Mouse (Mus musculus): ENCODE results near the gene Pigk. TPM values are rescaled to one million over a fixed set of nuclear protein-coding genes. Genes with fewer than 3 reads are reported as not detected.
A peak's percentile ranks its signal among the peaks of the same experiment; 100 is the strongest.
"Not testable (repeated sequence)": the region's sequence is repeated elsewhere in the genome, so short reads cannot be mapped to it uniquely, and the experiment has no call there.

Gene Pigk
- polyA plus RNA-seq, 1 experiment from 2014 or later, result 47.2 TPM

DNA sequence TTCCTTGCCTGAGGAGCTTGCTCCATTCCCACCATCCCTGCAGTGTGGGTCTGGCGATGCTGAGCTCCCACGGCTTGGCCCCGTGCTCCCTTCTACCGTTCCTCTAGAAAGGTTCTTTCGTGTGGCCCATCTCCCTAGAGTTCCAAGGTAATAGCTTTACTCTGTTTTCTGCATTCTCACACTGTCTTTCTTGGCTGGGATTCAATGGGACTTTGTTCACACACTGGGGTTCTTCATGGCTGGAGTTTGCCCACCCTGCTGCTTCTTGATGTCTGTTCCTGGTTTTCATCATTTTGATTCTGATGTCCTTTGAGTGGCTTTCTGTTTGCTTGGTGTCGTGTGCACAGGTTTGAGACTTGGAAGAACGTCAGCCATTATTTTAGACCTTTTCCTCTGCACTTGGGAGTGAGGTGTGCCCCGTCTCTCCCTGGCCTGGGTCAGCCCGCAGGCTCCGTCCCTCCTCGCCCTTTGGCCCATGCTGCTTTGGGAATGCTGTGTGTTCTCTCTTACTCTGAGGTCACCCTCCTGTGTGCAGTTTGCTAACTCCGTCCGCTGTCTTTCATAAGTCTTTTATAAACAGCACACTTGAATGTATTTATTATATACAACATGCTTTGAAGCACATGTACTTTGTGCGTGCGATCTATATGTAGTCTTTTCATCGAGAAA lies 63.1 kb downstream of the Pigk start:
- Histone ChIP-seq H3K4me3 (replicated peaks) (no peak overlapping the region), H3K36me3 (no peaks in the 10 kb centered on the region), H3K4me2 (no peak overlapping the region), H3K27me3 (replicated peaks) (no peaks in the 10 kb centered on the region), H3K27ac (replicated peaks) (no peak overlapping the region), H3K9ac (replicated peaks) (no peak overlapping the region), H3K9me3 (replicated peaks) (no peaks in the 10 kb centered on the region), H3K4me1 (no peaks in the 10 kb centered on the region)
- ATAC-seq (ENCODE audit: low FRiP score), result no peak
- WGBS, result 88% methylated on average over 16 of the region's 16 CpGs

DNA sequence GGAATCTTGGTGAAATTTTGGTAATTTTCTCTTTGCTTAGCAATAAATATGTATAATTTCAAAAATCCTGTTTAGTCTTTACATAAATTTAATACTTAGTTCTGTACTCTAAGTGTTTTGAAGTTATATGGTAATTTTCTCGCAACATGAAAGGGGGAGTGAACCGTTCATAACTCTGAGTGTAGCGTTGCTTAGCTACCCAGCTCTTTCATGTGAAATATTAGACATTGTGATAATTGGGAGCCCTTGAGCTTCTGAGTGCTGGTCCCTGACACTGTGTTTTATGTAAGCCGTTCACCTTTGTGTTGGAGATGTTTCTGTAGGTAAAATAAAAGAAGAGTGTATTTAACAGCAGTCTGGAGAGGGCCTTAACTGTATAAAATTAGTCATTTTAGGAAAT lies 65.9 kb downstream of the Pigk start:
- Histone ChIP-seq H3K9ac (replicated peaks) (no peak overlapping the region), H3K27ac (replicated peaks) (no peak overlapping the region), H3K27me3 (replicated peaks) (no peaks in the 10 kb centered on the region), H3K9me3 (replicated peaks) (no peaks in the 10 kb centered on the region), H3K4me1 (peaks cover 2% of the 10 kb centered on the region), H3K4me2 (no peak overlapping the region), H3K36me3 (no peaks in the 10 kb centered on the region), H3K4me3 (replicated peaks) (no peak overlapping the region)
- ATAC-seq (ENCODE audit: low FRiP score), result no peak
- 68% methylated on average over 4 of the region's 4 CpGs for WGBS

GRCm38 (mm10) chr3:152783792-152784191 lies 69.9 kb downstream of the Pigk start:
- Histone ChIP-seq H3K27me3 (replicated peaks) (no peaks in the 10 kb centered on the region), H3K27ac (replicated peaks) (no peak overlapping the region), H3K4me1 (peaks cover 2% of the 10 kb centered on the region), H3K9ac (replicated peaks) (no peak overlapping the region), H3K4me2 (no peak overlapping the region), H3K4me3 (replicated peaks) (no peak overlapping the region), H3K36me3 (0 out of 2 replicates have a peak, but pooled peaks cover 3% of the 10 kb centered on the region), H3K9me3 (replicated peaks) (no peaks in the 10 kb centered on the region)
- 8% methylated on average over 7 of the region's 7 CpGs for WGBS
- ATAC-seq (ENCODE audit: low FRiP score), result peak; percentile 81; the same call in 1 of the 2 replicates

- H3K9me3 ChIP-seq (replicated peaks); H3K4me1 ChIP-seq; H3K9ac ChIP-seq (replicated peaks); H3K36me3 ChIP-seq; H3K4me3 ChIP-seq (replicated peaks); H3K4me2 ChIP-seq; H3K27me3 ChIP-seq (replicated peaks); H3K27ac ChIP-seq (replicated peaks): not testable (repeated sequence)
- ATAC-seq (ENCODE audit: low FRiP score), result 0 out of 2 replicates have a peak, but pooled peaks have one; percentile 38
- 88% methylated on average over 7 of the region's 13 CpGs for WGBS
These were observed 70.5 kb downstream of the Pigk start for GRCm38 (mm10) chr3:152784353-152784752.

GRCm38 (mm10) chr3:152788301-152788953 lies 74.5 kb downstream of the Pigk start:
- H3K9ac ChIP-seq (replicated peaks); H3K27ac ChIP-seq (replicated peaks); H3K27me3 ChIP-seq (replicated peaks); H3K4me1 ChIP-seq; H3K9me3 ChIP-seq (replicated peaks); H3K4me2 ChIP-seq; H3K4me3 ChIP-seq (replicated peaks); H3K36me3 ChIP-seq; ATAC-seq (ENCODE audit: low FRiP score): not testable (repeated sequence)
- 93% methylated on average over 5 of the region's 5 CpGs for WGBS

DNA sequence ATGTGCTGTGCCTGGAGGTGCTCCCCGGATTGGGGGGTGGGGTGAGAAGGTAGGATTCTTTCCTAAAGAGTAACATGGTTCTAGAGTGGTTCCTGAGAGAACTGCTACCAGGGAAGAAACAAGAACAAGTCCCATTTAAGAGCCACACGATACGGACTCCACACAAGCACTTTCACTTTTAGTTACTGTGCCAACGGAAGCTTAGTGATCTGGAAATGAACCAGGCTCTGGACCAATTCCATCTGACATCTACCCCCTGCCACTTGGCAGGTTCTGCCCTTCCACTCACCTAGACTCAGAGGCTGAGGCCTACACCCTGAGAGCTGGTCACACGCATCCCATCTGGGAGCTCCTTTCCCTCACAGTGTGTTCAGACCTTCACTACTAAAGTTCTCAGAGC lies 78.7 kb downstream of the Pigk start:
- Histone ChIP-seq H3K9ac (replicated peaks) (no peak overlapping the region), H3K27me3 (replicated peaks) (no peaks in the 10 kb centered on the region), H3K9me3 (replicated peaks) (no peaks in the 10 kb centered on the region), H3K4me3 (replicated peaks) (no peak overlapping the region), H3K36me3 (no peaks in the 10 kb centered on the region), H3K4me2 (no peak overlapping the region), H3K4me1 (no peaks in the 10 kb centered on the region), H3K27ac (replicated peaks) (no peak overlapping the region)
- 89% methylated on average over 5 of the region's 5 CpGs for WGBS
- no peak for ATAC-seq (ENCODE audit: low FRiP score)

GRCm38 (mm10) chr3:152793006-152793405 lies 79.1 kb downstream of the Pigk start:
- Histone ChIP-seq H3K9ac (replicated peaks) (no peak overlapping the region), H3K4me2 (no peak overlapping the region), H3K27ac (replicated peaks) (no peak overlapping the region), H3K4me1 (no peaks in the 10 kb centered on the region), H3K36me3 (no peaks in the 10 kb centered on the region), H3K4me3 (replicated peaks) (no peak overlapping the region), H3K9me3 (replicated peaks) (no peaks in the 10 kb centered on the region), H3K27me3 (replicated peaks) (no peaks in the 10 kb centered on the region)
- ATAC-seq (ENCODE audit: low FRiP score), result no peak
- 87% methylated on average over 4 of the region's 4 CpGs for WGBS

DNA sequence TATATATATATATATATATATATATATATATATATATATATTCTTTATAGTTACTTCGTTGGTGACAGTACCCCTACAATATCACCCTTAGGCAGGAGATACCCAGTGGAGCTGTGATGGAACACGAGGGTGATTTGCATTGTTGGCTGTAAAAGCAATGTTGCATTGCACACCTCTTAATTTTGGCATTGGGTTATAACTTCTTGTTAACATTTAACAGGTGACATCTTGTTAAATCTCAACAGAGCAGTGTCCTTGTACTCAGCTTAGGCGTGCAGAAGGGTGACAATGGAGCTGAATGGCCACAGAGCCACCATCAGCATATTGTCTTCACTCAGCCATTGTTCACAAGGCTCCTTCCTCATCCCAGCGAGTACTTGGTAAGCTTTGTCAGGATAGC lies 82.3 kb downstream of the Pigk start:
- Histone ChIP-seq H3K9me3 (replicated peaks) (no peaks in the 10 kb centered on the region), H3K27me3 (replicated peaks) (no peaks in the 10 kb centered on the region), H3K36me3 (no peaks in the 10 kb centered on the region), H3K27ac (replicated peaks) (no peak overlapping the region), H3K4me3 (replicated peaks) (no peak overlapping the region), H3K4me2 (no peak overlapping the region), H3K9ac (replicated peaks) (no peak overlapping the region), H3K4me1 (no peaks in the 10 kb centered on the region)
- no peak for ATAC-seq (ENCODE audit: low FRiP score)
- WGBS, result 74% methylated on average over 4 of the region's 4 CpGs

DNA sequence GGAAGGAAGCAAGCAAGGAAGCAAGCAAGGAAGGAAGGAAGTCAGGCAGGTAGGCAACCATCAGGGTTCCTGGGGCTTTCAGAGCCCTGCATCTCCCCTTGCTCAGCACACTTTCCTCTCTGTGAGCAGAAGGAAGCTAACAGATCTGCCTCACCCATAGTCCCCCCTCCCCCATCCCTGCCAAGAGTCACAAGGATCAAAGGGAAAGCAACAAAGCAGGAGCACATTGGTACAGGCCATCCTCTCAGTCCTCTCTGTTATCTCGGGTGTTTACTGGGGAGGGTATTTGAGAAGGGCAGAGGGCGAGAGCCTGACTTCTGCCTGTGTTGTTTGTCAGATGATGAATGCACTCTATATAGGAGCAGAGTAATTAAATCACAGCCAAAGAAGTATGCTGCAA lies 83.5 kb downstream of the Pigk start:
- no peaks in the 10 kb centered on the region for H3K27me3 ChIP-seq (replicated peaks)
- no peaks in the 10 kb centered on the region for H3K9me3 ChIP-seq (replicated peaks)
- ATAC-seq (ENCODE audit: low FRiP score), result no peak
- no peak overlapping the region for H3K27ac ChIP-seq (replicated peaks)
- WGBS, result 19% methylated on average over 2 of the region's 2 CpGs
- H3K4me3 ChIP-seq (replicated peaks), result no peak overlapping the region
- no peaks in the 10 kb centered on the region for H3K4me1 ChIP-seq
- H3K36me3 ChIP-seq, result no peaks in the 10 kb centered on the region
- H3K9ac ChIP-seq (replicated peaks), result no peak overlapping the region
- H3K4me2 ChIP-seq, result no peak overlapping the region

DNA sequence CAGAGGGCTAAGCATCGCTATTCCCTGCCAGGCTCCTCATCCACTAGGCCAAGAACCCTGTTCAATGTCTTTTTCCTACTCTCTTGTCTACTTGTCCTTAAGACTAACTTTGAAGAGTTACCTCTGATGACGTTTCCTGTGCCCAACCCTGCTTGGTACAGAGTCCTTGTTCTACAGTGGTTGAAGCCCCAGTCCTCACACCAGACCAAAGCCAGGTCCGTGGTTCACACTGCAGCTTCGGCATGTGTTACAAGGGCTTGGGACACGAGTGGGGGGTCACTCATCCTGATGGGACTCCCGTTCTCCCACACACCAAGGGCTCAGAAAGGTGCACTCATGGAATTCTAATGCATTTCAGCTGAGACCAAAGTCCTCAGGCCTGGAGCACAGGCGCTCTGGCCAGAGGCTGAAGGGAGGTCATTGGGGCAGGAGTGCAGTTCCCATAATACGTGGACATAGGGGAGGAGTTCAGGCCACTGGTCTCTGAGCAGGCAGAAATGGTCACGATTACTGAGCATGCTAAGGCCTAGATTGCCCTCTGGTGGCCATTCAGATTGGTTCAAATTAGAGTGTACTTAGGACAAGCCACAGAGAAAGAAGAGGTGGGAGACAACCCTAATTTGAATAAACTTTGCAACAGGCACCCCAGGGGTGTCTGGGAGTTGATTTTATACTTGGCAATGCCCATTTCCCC lies 86.0 kb downstream of the Pigk start:
- Histone ChIP-seq H3K27ac (replicated peaks) (no peak overlapping the region), H3K4me2 (no peak overlapping the region), H3K9me3 (replicated peaks) (no peaks in the 10 kb centered on the region), H3K36me3 (no peaks in the 10 kb centered on the region), H3K4me1 (no peaks in the 10 kb centered on the region), H3K9ac (replicated peaks) (no peak overlapping the region), H3K4me3 (replicated peaks) (no peak overlapping the region), H3K27me3 (replicated peaks) (no peaks in the 10 kb centered on the region)
- ATAC-seq (ENCODE audit: low FRiP score), result no peak
- WGBS, result 84% methylated on average over 9 of the region's 9 CpGs

GRCm38 (mm10) chr3:152813905-152814304 lies 100.0 kb downstream of the Pigk start:
- WGBS, result 73% methylated on average over 4 of the region's 4 CpGs
- Histone ChIP-seq H3K9ac (replicated peaks) (no peak overlapping the region), H3K9me3 (replicated peaks) (no peaks in the 10 kb centered on the region), H3K4me1 (peaks cover 4% of the 10 kb centered on the region; the same call in 1 of the 2 replicates), H3K4me2 (no peak overlapping the region), H3K36me3 (no peaks in the 10 kb centered on the region), H3K4me3 (replicated peaks) (no peak overlapping the region), H3K27me3 (replicated peaks) (no peaks in the 10 kb centered on the region), H3K27ac (replicated peaks) (no peak overlapping the region)
- ATAC-seq (ENCODE audit: low FRiP score), result no peak

- no peak overlapping the region for H3K4me3 ChIP-seq (replicated peaks)
- no peaks in the 10 kb centered on the region for H3K36me3 ChIP-seq
- 93% methylated on average over 5 of the region's 5 CpGs for WGBS
- H3K4me1 ChIP-seq, result peaks cover 4% of the 10 kb centered on the region; the same call in 1 of the 2 replicates
- no peaks in the 10 kb centered on the region for H3K9me3 ChIP-seq (replicated peaks)
- H3K9ac ChIP-seq (replicated peaks), result no peak overlapping the region
- H3K4me2 ChIP-seq, result no peak overlapping the region
- ATAC-seq (ENCODE audit: low FRiP score), result no peak
- H3K27me3 ChIP-seq (replicated peaks), result no peaks in the 10 kb centered on the region
- H3K27ac ChIP-seq (replicated peaks), result no peak overlapping the region
These were observed 101.2 kb downstream of the Pigk start for GRCm38 (mm10) chr3:152815110-152815509.

Measured in neural tube, embryonic 15.5 days (tissue).